Mouse (Mus musculus): ENCODE measurements at regions not wholly inside any gene's neighbourhood (a gene's known extent, or its start where the extent isn't known, plus 50 kb on each side); places are given as distances from the start of the nearest gene placed in this dataset.

DNA sequence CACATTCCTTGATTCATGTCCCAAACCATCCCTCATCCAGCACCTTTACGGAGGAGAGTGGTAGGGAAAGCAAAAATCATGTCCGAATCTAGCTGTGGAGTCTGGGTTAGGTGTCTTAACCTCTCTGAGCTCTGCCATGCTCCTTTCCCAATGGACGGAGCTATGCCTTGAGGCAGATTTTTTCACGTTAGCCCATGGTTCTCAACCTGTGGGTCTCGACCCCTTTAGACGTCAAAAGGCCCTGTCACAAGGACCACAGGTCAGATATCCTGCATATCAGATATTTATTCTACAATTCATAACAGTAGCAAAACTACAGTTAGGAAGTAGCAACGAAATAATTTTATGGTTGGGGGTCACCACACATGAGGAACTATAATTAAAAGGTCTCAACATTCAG lies 198.1 kb downstream of the Cdc5l start:
- TF ChIP-seq CTCF (IDR thresholded peaks at IDR 0.05; ENCODE audit: low read depth) (no peak), EP300 (IDR thresholded peaks at IDR 0.05; ENCODE audit: low read depth) (no peak)
- H3K9me3 ChIP-seq (replicated peaks; ENCODE audit: control insufficient read depth, low read length), result 0 out of 2 replicates have a peak, but pooled peaks cover 6% of the 10 kb centered on the region
- 84% methylated on average over 7 of the region's 7 CpGs for WGBS
- H3K27ac ChIP-seq (ENCODE audit: low read depth), result no peak overlapping the region
- H3K9ac ChIP-seq (replicated peaks; ENCODE audit: low read depth, low read length), result no peak overlapping the region
- ATAC-seq (ENCODE audit: insufficient read depth, low read depth) (no peak), DNase-seq (ENCODE audit: low spot score) (no peak)
- no peaks in the 10 kb centered on the region for H3K27me3 ChIP-seq (ENCODE audit: control insufficient read depth, insufficient read depth, low read length)
- no peak overlapping the region for H3K4me2 ChIP-seq (ENCODE audit: low read depth, low read length)
- no peaks in the 10 kb centered on the region for H3K4me1 ChIP-seq (ENCODE audit: control insufficient read depth, insufficient read depth)
- no peak overlapping the region for H3K4me3 ChIP-seq (ENCODE audit: low read depth, low read length)
- no peaks in the 10 kb centered on the region for H3K36me3 ChIP-seq (replicated peaks; ENCODE audit: control insufficient read depth, insufficient read depth, low read length)

DNA sequence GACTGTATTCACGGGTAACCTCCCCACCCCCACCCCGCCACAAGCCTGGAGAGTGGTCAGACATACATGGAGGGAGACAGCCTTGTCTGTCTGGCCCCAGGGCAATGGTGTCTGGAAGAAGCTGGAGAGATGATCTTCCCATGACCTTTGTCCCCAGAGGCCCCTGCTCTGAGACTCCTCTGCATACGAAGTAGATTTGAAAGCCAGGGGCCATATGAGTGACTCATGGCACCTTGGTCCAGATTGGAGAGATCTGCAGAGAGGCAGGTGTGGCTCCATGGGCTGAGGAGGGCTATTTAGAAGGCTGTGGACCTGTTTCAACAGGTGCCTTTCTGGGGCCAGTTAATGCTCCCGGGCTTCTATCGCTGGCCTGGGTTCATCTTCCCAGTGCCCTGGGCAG lies 200.7 kb downstream of the Cdc5l start:
- Histone ChIP-seq H3K27me3 (ENCODE audit: control insufficient read depth, insufficient read depth, low read length) (no peaks in the 10 kb centered on the region), H3K4me2 (ENCODE audit: low read depth, low read length) (no peak overlapping the region), H3K4me1 (ENCODE audit: control insufficient read depth, insufficient read depth) (peaks cover 12% of the 10 kb centered on the region; the same call in 1 of the 2 replicates), H3K27ac (ENCODE audit: low read depth) (no peak overlapping the region), H3K9me3 (replicated peaks; ENCODE audit: control insufficient read depth, low read length) (0 out of 2 replicates have a peak, but pooled peaks cover 6% of the 10 kb centered on the region), H3K36me3 (replicated peaks; ENCODE audit: control insufficient read depth, insufficient read depth, low read length) (no peaks in the 10 kb centered on the region), H3K9ac (replicated peaks; ENCODE audit: low read depth, low read length) (no peak overlapping the region), H3K4me3 (ENCODE audit: low read depth, low read length) (no peak overlapping the region)
- 59% methylated on average over 5 of the region's 5 CpGs for WGBS
- TF ChIP-seq EP300 (IDR thresholded peaks at IDR 0.05; ENCODE audit: low read depth), result no peak
- TF ChIP-seq CTCF (IDR thresholded peaks at IDR 0.05; ENCODE audit: low read depth), result no peak
- no peak for ATAC-seq (ENCODE audit: insufficient read depth, low read depth)
- no peak for DNase-seq (ENCODE audit: low spot score)

DNA sequence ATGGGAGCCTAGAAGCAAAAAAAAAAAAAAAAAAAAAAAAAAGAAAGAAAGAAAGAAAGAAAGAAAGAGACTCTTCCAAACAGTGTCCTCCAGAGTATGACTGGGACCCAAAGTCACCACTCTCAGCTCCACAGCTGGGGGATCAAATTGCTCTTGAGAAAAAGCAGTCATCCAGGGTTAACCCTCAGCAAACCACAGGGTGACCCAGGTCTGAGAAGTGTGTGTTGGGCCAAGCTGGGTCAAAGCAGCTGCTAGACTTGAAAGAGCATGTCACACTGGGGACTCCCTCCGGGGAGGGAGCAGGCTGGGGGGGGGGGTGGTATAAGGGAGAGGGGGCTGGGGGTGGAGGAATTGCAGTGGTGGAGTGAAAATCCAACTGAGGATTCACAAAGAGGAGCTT lies 206.3 kb downstream of the Cdc5l start:
- Histone ChIP-seq H3K36me3 (replicated peaks; ENCODE audit: control insufficient read depth, insufficient read depth, low read length) (no peaks in the 10 kb centered on the region), H3K27ac (ENCODE audit: low read depth) (no peak overlapping the region), H3K4me3 (ENCODE audit: low read depth, low read length) (no peak overlapping the region), H3K4me2 (ENCODE audit: low read depth, low read length) (no peak overlapping the region), H3K9ac (replicated peaks; ENCODE audit: low read depth, low read length) (no peak overlapping the region), H3K27me3 (ENCODE audit: control insufficient read depth, insufficient read depth, low read length) (no peaks in the 10 kb centered on the region), H3K9me3 (replicated peaks; ENCODE audit: control insufficient read depth, low read length) (no peaks in the 10 kb centered on the region), H3K4me1 (ENCODE audit: control insufficient read depth, insufficient read depth) (peaks cover 25% of the 10 kb centered on the region)
- 0% methylated on average over 1 of the region's 1 CpGs for WGBS
- peak; percentile 18; the same call in 1 of the 2 replicates for ATAC-seq (ENCODE audit: insufficient read depth, low read depth)
- TF ChIP-seq CTCF (IDR thresholded peaks at IDR 0.05; ENCODE audit: low read depth) (no peak), EP300 (IDR thresholded peaks at IDR 0.05; ENCODE audit: low read depth) (no peak)
- no peak for DNase-seq (ENCODE audit: low spot score)

- no peak for ATAC-seq (ENCODE audit: insufficient read depth, low read depth)
- Histone ChIP-seq H3K4me2 (ENCODE audit: low read depth, low read length) (no peak overlapping the region), H3K27me3 (ENCODE audit: control insufficient read depth, insufficient read depth, low read length) (no peaks in the 10 kb centered on the region), H3K36me3 (replicated peaks; ENCODE audit: control insufficient read depth, insufficient read depth, low read length) (no peaks in the 10 kb centered on the region), H3K4me3 (ENCODE audit: low read depth, low read length) (no peak overlapping the region), H3K4me1 (ENCODE audit: control insufficient read depth, insufficient read depth) (peaks cover 25% of the 10 kb centered on the region), H3K27ac (ENCODE audit: low read depth) (no peak overlapping the region), H3K9me3 (replicated peaks; ENCODE audit: control insufficient read depth, low read length) (no peaks in the 10 kb centered on the region), H3K9ac (replicated peaks; ENCODE audit: low read depth, low read length) (no peak overlapping the region)
- DNase-seq (ENCODE audit: low spot score), result no peak
- TF ChIP-seq EP300 (IDR thresholded peaks at IDR 0.05; ENCODE audit: low read depth), result no peak
- TF ChIP-seq CTCF (IDR thresholded peaks at IDR 0.05; ENCODE audit: low read depth), result no peak
- 49% methylated on average over 6 of the region's 6 CpGs for WGBS
These were observed 207.1 kb downstream of the Cdc5l start for GRCm38 (mm10) chr17:45226486-45226885.

- 50% methylated on average over 10 of the region's 10 CpGs for WGBS
- ATAC-seq (ENCODE audit: insufficient read depth, low read depth), result no peak
- DNase-seq (ENCODE audit: low spot score), result no peak
- H3K27me3 ChIP-seq (ENCODE audit: control insufficient read depth, insufficient read depth, low read length), result no peaks in the 10 kb centered on the region
- H3K4me1 ChIP-seq (ENCODE audit: control insufficient read depth, insufficient read depth), result 0 out of 2 replicates have a peak, but pooled peaks cover under 1% of the 10 kb centered on the region
- H3K4me3 ChIP-seq (ENCODE audit: low read depth, low read length), result no peak overlapping the region
- H3K4me2 ChIP-seq (ENCODE audit: low read depth, low read length), result no peak overlapping the region
- no peak for TF ChIP-seq EP300 (IDR thresholded peaks at IDR 0.05; ENCODE audit: low read depth)
- TF ChIP-seq CTCF (IDR thresholded peaks at IDR 0.05; ENCODE audit: low read depth), result no peak
- no peak overlapping the region for H3K9ac ChIP-seq (replicated peaks; ENCODE audit: low read depth, low read length)
- H3K9me3 ChIP-seq (replicated peaks; ENCODE audit: control insufficient read depth, low read length), result no peaks in the 10 kb centered on the region
- no peak overlapping the region for H3K27ac ChIP-seq (ENCODE audit: low read depth)
- no peaks in the 10 kb centered on the region for H3K36me3 ChIP-seq (replicated peaks; ENCODE audit: control insufficient read depth, insufficient read depth, low read length)
These were observed 211.9 kb downstream of the Cdc5l start for GRCm38 (mm10) chr17:45221625-45222024.

- ATAC-seq (ENCODE audit: insufficient read depth, low read depth) (no peak), DNase-seq (ENCODE audit: low spot score) (no peak)
- Histone ChIP-seq H3K4me1 (ENCODE audit: control insufficient read depth, insufficient read depth) (no peaks in the 10 kb centered on the region), H3K27ac (ENCODE audit: low read depth) (no peak overlapping the region), H3K27me3 (ENCODE audit: control insufficient read depth, insufficient read depth, low read length) (no peaks in the 10 kb centered on the region), H3K9me3 (replicated peaks; ENCODE audit: control insufficient read depth, low read length) (no peaks in the 10 kb centered on the region), H3K36me3 (replicated peaks; ENCODE audit: control insufficient read depth, insufficient read depth, low read length) (no peaks in the 10 kb centered on the region), H3K9ac (replicated peaks; ENCODE audit: low read depth, low read length) (no peak overlapping the region), H3K4me3 (ENCODE audit: low read depth, low read length) (no peak overlapping the region), H3K4me2 (ENCODE audit: low read depth, low read length) (no peak overlapping the region)
- WGBS, result 79% methylated on average over 5 of the region's 5 CpGs
- TF ChIP-seq EP300 (IDR thresholded peaks at IDR 0.05; ENCODE audit: low read depth), result no peak
- TF ChIP-seq CTCF (IDR thresholded peaks at IDR 0.05; ENCODE audit: low read depth), result no peak
These were observed 216.4 kb downstream of the Cdc5l start for GRCm38 (mm10) chr17:45217126-45217525.
